Mouse (Mus musculus) intestine, postnatal 0 days (tissue): Measurements from ENCODE around the gene Parp3. TPM values are rescaled to one million over a fixed set of nuclear protein-coding genes. Genes with fewer than 3 reads are reported as not detected.

Experiments used
- ATAC-seq: fragments of 200-750 bp; cut with Nextera tagmentation; 2 replicates; pipeline ENCODE4 v1.8.0; 2017; ENCODE audit warnings: mild to moderate bottlenecking, moderate TSS enrichment, moderate library complexity
- H3K27ac ChIP-seq: fragments of 300-500 bp; sonication (generic); 2 replicates; pipeline ENCODE4 v1.5.1; 2014; ENCODE audit warnings: mild to moderate bottlenecking, low read depth, low read length, moderate library complexity
- H3K27me3 ChIP-seq: fragments of 300-500 bp; sonication (generic); replicated peaks from 2 replicates; pipeline ENCODE4 v1.6.1; 2014; ENCODE audit warnings: low read length, mixed read lengths; ENCODE audit not compliant: control insufficient read depth, insufficient read depth
- H3K36me3 ChIP-seq: fragments of 300-500 bp; sonication (generic); 2 replicates; pipeline ENCODE4 v1.6.1; 2014; ENCODE audit warnings: mild to moderate bottlenecking, moderate library complexity; ENCODE audit not compliant: control insufficient read depth, insufficient read depth
- H3K4me1 ChIP-seq: fragments of 300-500 bp; sonication (generic); replicated peaks from 2 replicates; pipeline ENCODE4 v1.6.1; 2014; ENCODE audit warnings: antibody characterized with exemption, low read length, mixed read lengths; ENCODE audit not compliant: control insufficient read depth, insufficient read depth
- H3K4me2 ChIP-seq: fragments of 300-500 bp; sonication (generic); replicated peaks from 2 replicates; pipeline ENCODE4 v1.6.1; 2014; ENCODE audit warnings: low read depth, mild to moderate bottlenecking, moderate library complexity
- H3K4me3 ChIP-seq: fragments of 300-500 bp; sonication (generic); 2 replicates; pipeline ENCODE4 v1.5.1; 2014; ENCODE audit warnings: low read depth, low read length
- H3K9ac ChIP-seq: fragments of 300-500 bp; sonication (generic); 2 replicates; pipeline ENCODE4 v1.6.1; 2014; ENCODE audit warnings: mild to moderate bottlenecking, low read depth, low read length
- H3K9me3 ChIP-seq: fragments of 300-500 bp; sonication (generic); 2 replicates; pipeline ENCODE4 v1.6.1; 2016; ENCODE audit warnings: mixed run types; ENCODE audit not compliant: control insufficient read depth
- CTCF ChIP-seq: sonication (generic); IDR thresholded peaks from 2 replicates; pipeline ENCODE4 v1.5.1; 2016; ENCODE audit warnings: low read depth, mild to moderate bottlenecking, control low read depth, antibody characterized with exemption, moderate library complexity
- WGBS: fragments of 180-500 bp; shearing (Covaris S2); extraction: QIAGEN DNeasy Blood & Tissue Kit; methylation state at CpG from one replicate; pipeline ENCODE4 v1.1.7; 2014; 5-methylcytosine and 5-hydroxymethylcytosine counted together
- polyA plus RNA-seq: library from polyadenylated mRNA; unstranded; fragments of >200 nt; fragmentation: Nextera tagmentation; extraction: Ambion mirVana; gene quantifications from 2 replicates; pipeline ENCODE4 v1.2.1, GENCODE M21; 2015

Gene Parp3
- polyA plus RNA-seq, 1 experiment from 2014 or later, result 3.8 TPM

DNA sequence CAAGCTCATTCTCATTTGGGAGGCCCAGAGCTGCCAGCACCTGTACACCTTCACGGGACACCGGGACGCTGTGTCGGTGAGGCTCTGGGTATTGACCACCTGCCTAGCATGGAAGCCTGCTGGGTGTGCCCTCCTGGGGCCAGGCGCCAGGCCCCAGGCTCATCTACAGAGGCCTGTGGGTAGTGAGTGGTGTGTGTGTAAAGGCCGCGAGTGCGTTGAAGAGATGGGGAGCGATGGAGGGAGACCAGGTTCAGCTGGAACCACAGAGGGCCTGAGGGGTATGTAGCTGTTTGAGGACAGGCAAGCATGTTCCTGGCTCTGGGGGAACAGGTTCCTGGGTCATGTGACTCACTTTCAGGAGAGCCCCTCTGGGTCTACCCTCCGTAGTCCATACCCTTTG lies 6.4 kb upstream of the Parp3 start:
- Histone ChIP-seq H3K27me3 (no peaks in the 10 kb centered on the region), H3K4me3 (no peak overlapping the region), H3K9me3 (no peaks in the 10 kb centered on the region), H3K4me1 (no peaks in the 10 kb centered on the region), H3K4me2 (no peak overlapping the region), H3K36me3 (peaks cover 68% of the 10 kb centered on the region), H3K27ac (no peak overlapping the region), H3K9ac (no peak overlapping the region)
- WGBS, result 94% methylated on average over 10 of the region's 10 CpGs
- no peak for ATAC-seq
- TF ChIP-seq CTCF, result no peak

DNA sequence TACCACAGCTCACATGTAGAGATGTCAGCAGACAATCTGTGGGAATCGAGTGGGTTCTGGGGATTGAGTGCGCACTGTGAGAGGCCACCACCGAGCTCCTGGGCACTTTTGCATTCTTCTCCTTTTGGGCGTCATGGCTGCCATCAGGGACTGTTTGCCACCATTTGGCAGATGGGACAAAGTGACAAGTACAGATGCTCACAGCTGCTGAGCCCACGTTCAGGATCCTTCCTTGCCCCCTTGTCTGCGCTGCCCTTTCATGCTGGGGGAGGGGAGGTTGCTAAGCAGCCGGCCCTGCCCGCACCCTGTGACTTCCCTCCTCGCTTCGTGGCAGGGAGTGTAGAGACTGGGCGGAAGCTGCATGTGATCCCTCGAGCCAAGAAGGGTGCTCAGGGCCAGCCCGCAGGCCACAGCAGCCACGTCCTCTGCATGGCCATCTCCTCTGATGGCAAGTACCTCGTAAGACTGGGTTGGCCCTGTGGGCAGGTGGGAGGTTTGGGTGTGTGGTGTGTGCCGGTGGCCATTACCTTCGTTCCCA lies 5.9 kb upstream of the Parp3 start:
- 82% methylated on average over 17 of the region's 17 CpGs for WGBS
- Histone ChIP-seq H3K9me3 (no peaks in the 10 kb centered on the region), H3K9ac (no peak overlapping the region), H3K36me3 (peaks cover 68% of the 10 kb centered on the region), H3K4me3 (no peak overlapping the region), H3K27me3 (no peaks in the 10 kb centered on the region), H3K4me2 (no peak overlapping the region), H3K4me1 (no peaks in the 10 kb centered on the region), H3K27ac (no peak overlapping the region)
- no peak for TF ChIP-seq CTCF
- no peak for ATAC-seq

DNA sequence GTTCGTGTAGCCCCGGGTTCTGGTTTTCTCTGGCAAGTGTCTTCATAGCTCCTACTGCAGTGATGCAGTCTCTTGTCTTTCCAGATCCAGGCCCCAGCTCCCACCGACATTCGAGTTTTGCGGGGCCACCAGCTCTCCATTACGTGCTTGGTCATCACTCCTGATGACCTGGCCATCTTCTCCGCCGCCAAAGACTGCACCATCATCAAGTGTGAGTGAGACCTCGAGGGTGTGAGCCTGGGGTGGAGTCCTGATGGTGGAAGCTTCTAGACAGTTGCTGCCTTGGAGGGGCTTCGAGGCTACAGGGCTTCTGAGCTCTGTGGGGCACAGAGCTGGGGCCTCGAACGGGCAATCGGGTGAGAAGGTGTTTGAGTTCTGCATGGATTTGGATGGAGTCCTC lies 4.9 kb upstream of the Parp3 start:
- no peak overlapping the region for H3K9ac ChIP-seq
- 93% methylated on average over 13 of the region's 13 CpGs for WGBS

DNA sequence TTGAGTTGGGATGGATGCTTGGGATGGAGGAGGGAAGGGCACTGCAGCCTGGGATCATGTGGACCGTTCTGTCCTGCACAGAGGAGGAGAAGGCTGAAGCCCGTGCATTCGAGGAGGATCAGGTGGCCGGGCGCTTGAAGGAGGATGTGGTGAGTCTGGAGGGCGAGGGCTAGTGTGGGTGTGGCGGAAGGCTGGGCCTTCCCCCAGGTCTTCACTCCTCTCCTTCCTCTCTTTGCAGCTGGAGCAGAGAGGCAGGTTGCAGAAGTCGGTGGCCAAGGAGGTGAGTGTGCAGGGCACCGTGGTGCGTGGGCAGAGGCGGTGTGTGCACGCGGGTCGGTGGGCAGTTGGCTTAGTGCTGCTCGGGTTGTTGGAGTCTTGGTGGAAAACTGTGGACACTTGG lies 4.3 kb upstream of the Parp3 start:
- Histone ChIP-seq H3K9ac (no peak overlapping the region), H3K4me3 (no peak overlapping the region), H3K4me2 (no peak overlapping the region), H3K4me1 (peaks cover 5% of the 10 kb centered on the region; the same call in 1 of the 2 replicates), H3K36me3 (peaks cover 65% of the 10 kb centered on the region), H3K27me3 (no peaks in the 10 kb centered on the region), H3K27ac (no peak overlapping the region), H3K9me3 (no peaks in the 10 kb centered on the region)
- no peak for ATAC-seq
- WGBS, result 91% methylated on average over 15 of the region's 15 CpGs
- no peak for TF ChIP-seq CTCF

More for the DNA sequence above, 4.9 kb upstream of the Parp3 start:
- no peak overlapping the region for H3K4me2 ChIP-seq
- no peak overlapping the region for H3K4me3 ChIP-seq
- no peaks in the 10 kb centered on the region for H3K9me3 ChIP-seq
- peaks cover 68% of the 10 kb centered on the region for H3K36me3 ChIP-seq
- no peaks in the 10 kb centered on the region for H3K4me1 ChIP-seq
- ATAC-seq, result no peak
- H3K27ac ChIP-seq, result no peak overlapping the region
- no peaks in the 10 kb centered on the region for H3K27me3 ChIP-seq
- TF ChIP-seq CTCF, result no peak

DNA sequence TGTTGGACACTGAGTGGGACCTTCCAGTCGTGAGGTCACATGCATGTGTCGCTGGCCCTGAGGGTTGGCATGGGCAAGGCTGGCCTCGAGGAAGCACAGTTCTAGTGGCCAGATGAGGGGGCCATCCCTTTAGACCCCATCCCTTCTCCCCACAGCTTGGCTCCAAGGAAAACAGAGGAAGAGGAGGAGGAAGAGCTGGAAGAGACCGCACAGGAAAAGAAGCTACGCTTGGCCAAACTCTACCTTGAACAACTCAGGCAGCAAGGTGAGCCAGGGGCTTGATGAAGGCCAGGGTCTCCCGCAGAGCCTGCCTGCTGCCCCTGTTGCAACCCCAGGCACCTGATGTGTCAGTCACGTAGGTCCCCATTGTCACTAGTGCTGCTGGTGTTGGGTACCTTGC lies 3.8 kb upstream of the Parp3 start:
- no peak overlapping the region for H3K4me3 ChIP-seq
- H3K27ac ChIP-seq, result no peak overlapping the region
- no peak for ATAC-seq
- H3K27me3 ChIP-seq, result no peaks in the 10 kb centered on the region
- TF ChIP-seq CTCF, result no peak
- 96% methylated on average over 7 of the region's 7 CpGs for WGBS
- H3K4me2 ChIP-seq, result no peak overlapping the region
- H3K4me1 ChIP-seq, result peaks cover 8% of the 10 kb centered on the region; the same call in 1 of the 2 replicates
- no peaks in the 10 kb centered on the region for H3K9me3 ChIP-seq
- H3K9ac ChIP-seq, result no peak overlapping the region
- H3K36me3 ChIP-seq, result peaks cover 59% of the 10 kb centered on the region

DNA sequence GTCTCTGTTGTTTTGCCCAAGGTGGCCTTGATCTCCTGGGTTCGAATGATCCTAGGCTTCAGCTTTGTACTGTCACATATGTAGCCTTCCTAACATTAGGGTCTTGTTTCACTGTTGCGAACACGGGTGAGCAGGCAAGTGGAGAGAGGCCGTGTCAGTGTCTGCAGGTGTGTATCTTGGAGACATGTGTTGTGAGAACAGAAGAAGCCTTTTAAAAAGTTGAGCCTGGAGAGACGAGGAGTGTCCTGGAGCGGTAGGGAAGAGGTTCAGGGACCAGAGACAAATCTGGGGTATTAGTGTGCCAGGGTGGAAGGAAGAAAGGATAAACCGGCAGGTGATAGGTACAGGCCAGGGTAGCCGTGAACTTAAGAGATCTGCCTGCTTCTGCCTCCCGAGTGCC lies 1.4 kb upstream of the Parp3 start:
- Histone ChIP-seq H3K4me1 (peaks cover 8% of the 10 kb centered on the region), H3K36me3 (peaks cover 35% of the 10 kb centered on the region), H3K27ac (no peak overlapping the region), H3K27me3 (no peaks in the 10 kb centered on the region), H3K4me2 (peak overlapping the region; percentile 85), H3K9ac (0 out of 2 replicates have a peak overlapping the region, but pooled peaks have one; percentile 55), H3K9me3 (no peaks in the 10 kb centered on the region), H3K4me3 (peak overlapping the region; percentile 58)
- no peak for ATAC-seq
- TF ChIP-seq CTCF, result no peak
- 70% methylated on average over 9 of the region's 9 CpGs for WGBS

DNA sequence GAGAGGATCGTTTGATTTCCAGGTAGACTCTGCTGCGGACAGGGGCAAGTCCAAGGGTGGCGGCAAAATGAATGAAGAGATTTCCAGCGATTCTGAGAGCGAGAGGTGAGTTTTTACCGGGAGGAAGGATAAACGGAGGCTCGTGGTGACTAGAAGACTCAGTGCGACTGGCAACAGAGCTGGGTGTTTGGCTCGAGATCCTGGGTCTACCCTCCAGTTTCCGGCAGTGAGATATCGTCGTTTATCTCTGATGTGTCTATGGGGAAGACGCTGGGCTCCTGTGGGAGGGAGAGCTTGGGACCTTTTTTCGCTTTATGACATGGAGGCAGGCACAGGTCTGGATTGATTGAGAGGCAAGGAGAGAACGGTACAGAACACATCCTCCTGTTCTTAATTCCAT lies 900 bp upstream of the Parp3 start:
- Histone ChIP-seq H3K4me3 (peak overlapping the region; percentile 58), H3K9ac (peak overlapping the region; percentile 55), H3K27me3 (no peaks in the 10 kb centered on the region), H3K4me1 (peaks cover 8% of the 10 kb centered on the region), H3K4me2 (peak overlapping the region; percentile 85), H3K27ac (no peak overlapping the region), H3K9me3 (no peaks in the 10 kb centered on the region), H3K36me3 (peaks cover 31% of the 10 kb centered on the region)
- under 1% methylated on average over 16 of the region's 16 CpGs for WGBS
- TF ChIP-seq CTCF, result no peak
- ATAC-seq, result no peak
